Mouse (Mus musculus) midbrain, embryonic 16.5 days (tissue): ENCODE measurements around the gene Faah. TPM values are rescaled to one million over a fixed set of nuclear protein-coding genes. Genes with fewer than 3 reads are reported as not detected.
A peak's percentile ranks its signal among the peaks of the same experiment; 100 is the strongest.

Experiments
- ATAC-seq: fragments of 200-750 bp; cut with Nextera tagmentation; 2 replicates; pipeline ENCODE4 v1.8.0; 2017; ENCODE audit warnings: moderate TSS enrichment
- H3K27ac ChIP-seq: fragments of 300-500 bp; sonication (generic); 2 replicates; pipeline ENCODE4 v1.5.1; 2014; ENCODE audit warnings: mild to moderate bottlenecking, low read length, mixed read lengths
- H3K27me3 ChIP-seq: fragments of 300-500 bp; sonication (generic); 2 replicates; pipeline ENCODE4 v1.6.1; 2014; ENCODE audit warnings: low read depth, low read length, mixed read lengths; ENCODE audit not compliant: control insufficient read depth, insufficient read depth
- H3K36me3 ChIP-seq: fragments of 300-500 bp; sonication (generic); 2 replicates; pipeline ENCODE4 v1.6.1; 2014; ENCODE audit warnings: mild to moderate bottlenecking, low read length, moderate library complexity, mixed read lengths; ENCODE audit not compliant: control insufficient read depth, insufficient read depth
- H3K4me1 ChIP-seq: fragments of 300-500 bp; sonication (generic); 2 replicates; pipeline ENCODE4 v1.6.1; 2014; ENCODE audit warnings: mild to moderate bottlenecking, low read length, mixed read lengths; ENCODE audit not compliant: control insufficient read depth, insufficient read depth
- H3K4me2 ChIP-seq: fragments of 300-500 bp; sonication (generic); 2 replicates; pipeline ENCODE4 v1.6.1; 2014; ENCODE audit warnings: mild to moderate bottlenecking, low read length, mixed read lengths
- H3K4me3 ChIP-seq: fragments of 300-500 bp; sonication (generic); 2 replicates; pipeline ENCODE4 v1.5.1; 2014; ENCODE audit warnings: low read depth, mild to moderate bottlenecking, low read length, moderate library complexity, mixed read lengths
- H3K9ac ChIP-seq: fragments of 300-500 bp; sonication (generic); 2 replicates; pipeline ENCODE4 v1.6.1; 2014; ENCODE audit warnings: low read depth, low read length, mixed read lengths
- H3K9me3 ChIP-seq: fragments of 300-500 bp; sonication (generic); replicated peaks from 2 replicates; pipeline ENCODE4 v1.6.1; 2014; ENCODE audit warnings: mild to moderate bottlenecking, low read length, mixed read lengths; ENCODE audit not compliant: control insufficient read depth, poor library complexity, severe bottlenecking
- WGBS: fragments of 180-500 bp; shearing (Covaris S2); extraction: QIAGEN DNeasy Blood & Tissue Kit; methylation state at CpG from one replicate; pipeline ENCODE4 v1.1.7; 2014; 5-methylcytosine and 5-hydroxymethylcytosine counted together
- polyA plus RNA-seq: library from polyadenylated mRNA; unstranded; fragments of >200 nt; fragmentation: Nextera tagmentation; extraction: Ambion mirVana; gene quantifications from 2 replicates; pipeline ENCODE4 v1.2.1, GENCODE M21; 2015

Faah gene
- polyA plus RNA-seq, 1 experiment from 2014 or later, result 27.3 TPM

DNA sequence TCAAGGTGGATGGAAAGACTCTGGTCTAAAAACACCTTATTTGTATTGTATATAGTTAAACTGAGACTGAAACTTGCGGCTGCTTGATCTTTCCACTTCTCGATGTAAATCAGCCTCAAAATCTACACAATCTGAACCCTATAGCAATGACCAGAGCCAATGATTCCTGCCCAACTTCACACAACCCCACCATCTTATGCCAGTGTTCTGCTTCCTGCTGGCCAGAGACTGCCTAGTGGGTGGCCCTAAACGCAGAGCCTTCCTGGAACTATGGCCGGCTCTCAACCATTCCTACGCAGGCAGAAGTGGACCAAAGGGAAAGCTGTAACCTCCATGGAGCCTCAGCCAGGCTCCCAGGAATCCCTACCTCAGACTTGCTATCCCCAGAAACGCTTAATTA lies 54.0 kb downstream of the Faah start:
- peak overlapping the region; percentile 76; the same call in 1 of the 2 replicates for H3K4me2 ChIP-seq
- 9% methylated on average over 6 of the region's 6 CpGs for WGBS
- H3K27ac ChIP-seq, result no peak overlapping the region
- peaks cover 13% of the 10 kb centered on the region for H3K4me1 ChIP-seq
- H3K9ac ChIP-seq, result no peak overlapping the region
- no peaks in the 10 kb centered on the region for H3K9me3 ChIP-seq
- peaks cover 47% of the 10 kb centered on the region for H3K27me3 ChIP-seq
- no peak overlapping the region for H3K4me3 ChIP-seq
- no peak for ATAC-seq
- H3K36me3 ChIP-seq, result no peaks in the 10 kb centered on the region

DNA sequence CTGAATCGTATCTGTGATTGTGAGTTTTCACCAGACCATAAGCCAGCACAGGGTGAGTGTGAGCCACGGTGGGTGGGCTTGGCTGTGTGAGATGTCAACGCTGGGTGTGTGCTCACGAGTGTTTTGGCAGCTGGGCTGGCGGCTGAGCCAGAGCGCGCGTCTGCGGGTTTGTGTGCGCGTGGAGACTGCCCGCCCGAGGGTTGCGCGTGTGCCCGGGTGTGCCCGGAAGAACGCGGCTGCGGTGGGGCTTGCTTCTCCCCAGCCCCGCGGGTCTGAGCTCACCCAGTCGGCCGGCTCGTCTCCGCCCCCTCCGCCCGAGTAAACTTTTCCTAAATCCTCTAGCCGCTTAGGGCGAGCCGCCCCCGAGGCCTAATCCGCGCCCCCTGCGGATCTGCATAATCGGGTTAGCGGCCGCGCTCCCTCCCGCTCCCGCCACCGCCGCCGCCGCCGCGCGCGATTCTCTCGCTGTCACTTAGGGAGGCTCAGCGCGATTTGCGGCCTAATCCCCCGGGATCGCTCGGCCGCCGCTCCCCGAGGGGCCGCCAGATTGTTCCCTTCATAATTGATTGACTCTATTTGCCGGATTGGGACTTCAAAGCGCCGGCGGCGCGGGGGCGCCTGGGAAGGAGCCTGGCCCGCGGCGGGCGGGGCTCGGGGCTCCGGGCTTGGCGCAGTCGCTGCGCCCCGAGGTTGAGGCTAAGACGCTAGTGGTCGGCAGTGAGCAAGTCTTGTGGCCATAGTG lies 54.9 kb downstream of the Faah start:
- H3K9me3 ChIP-seq, result no peaks in the 10 kb centered on the region
- peaks cover 13% of the 10 kb centered on the region for H3K4me1 ChIP-seq
- H3K36me3 ChIP-seq, result no peaks in the 10 kb centered on the region
- WGBS, result under 1% methylated on average over 73 of the region's 79 CpGs
- peak overlapping the region; percentile 76 for H3K4me2 ChIP-seq
- peak; percentile 77 for ATAC-seq
- H3K27me3 ChIP-seq, result peaks cover 46% of the 10 kb centered on the region
- H3K4me3 ChIP-seq, result peak overlapping the region; percentile 64
- H3K27ac ChIP-seq, result no peak overlapping the region
- H3K9ac ChIP-seq, result peak overlapping the region; percentile 78

DNA sequence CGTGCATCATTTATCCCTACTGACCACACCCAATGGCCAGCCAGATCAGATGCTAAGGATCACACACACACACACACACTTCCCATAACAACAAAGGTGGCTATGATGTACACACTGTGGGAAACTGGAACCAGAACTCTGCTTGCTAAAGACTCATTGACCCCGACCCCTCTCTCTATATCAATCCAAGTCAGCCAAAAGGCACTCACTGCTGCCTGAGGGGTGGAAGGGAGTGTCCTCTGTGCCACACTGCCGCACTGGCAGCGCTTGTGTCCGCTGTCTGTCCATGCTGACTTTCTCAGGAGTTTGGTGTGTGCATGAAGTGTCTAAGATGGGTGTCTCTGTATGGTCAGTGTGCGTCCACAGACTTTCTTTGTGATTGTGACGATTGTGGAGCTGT lies 55.7 kb downstream of the Faah start:
- peaks cover 13% of the 10 kb centered on the region for H3K4me1 ChIP-seq
- WGBS, result 7% methylated on average over 7 of the region's 7 CpGs
- no peak for ATAC-seq
- no peak overlapping the region for H3K4me3 ChIP-seq
- H3K36me3 ChIP-seq, result no peaks in the 10 kb centered on the region
- H3K9ac ChIP-seq, result no peak overlapping the region
- peaks cover 44% of the 10 kb centered on the region for H3K27me3 ChIP-seq
- H3K4me2 ChIP-seq, result peak overlapping the region; percentile 76
- no peak overlapping the region for H3K27ac ChIP-seq
- no peaks in the 10 kb centered on the region for H3K9me3 ChIP-seq

DNA sequence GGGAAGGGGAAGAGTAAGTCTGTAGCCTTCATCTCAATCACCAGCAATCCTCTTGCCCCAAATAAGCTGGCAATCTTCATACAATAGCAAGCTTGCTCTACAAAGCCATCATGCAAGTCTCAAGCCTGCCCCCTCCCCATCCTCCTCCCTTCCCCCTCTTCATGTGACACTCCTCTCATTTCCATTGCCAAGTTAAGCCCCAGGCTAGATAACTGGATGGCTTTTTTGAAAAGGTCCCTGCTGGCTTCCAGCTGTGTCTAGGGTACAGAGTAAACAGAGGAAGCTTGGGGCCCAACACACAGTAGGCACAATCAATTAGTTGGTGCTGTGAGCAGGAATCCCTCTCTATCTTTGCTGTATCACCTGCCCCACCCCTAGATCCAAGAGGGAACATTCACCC lies 58.2 kb downstream of the Faah start:
- Histone ChIP-seq H3K4me1 (peaks cover 18% of the 10 kb centered on the region), H3K9ac (no peak overlapping the region), H3K4me3 (no peak overlapping the region), H3K36me3 (no peaks in the 10 kb centered on the region), H3K27me3 (peaks cover 47% of the 10 kb centered on the region), H3K9me3 (no peaks in the 10 kb centered on the region), H3K27ac (no peak overlapping the region), H3K4me2 (no peak overlapping the region)
- ATAC-seq, result no peak

DNA sequence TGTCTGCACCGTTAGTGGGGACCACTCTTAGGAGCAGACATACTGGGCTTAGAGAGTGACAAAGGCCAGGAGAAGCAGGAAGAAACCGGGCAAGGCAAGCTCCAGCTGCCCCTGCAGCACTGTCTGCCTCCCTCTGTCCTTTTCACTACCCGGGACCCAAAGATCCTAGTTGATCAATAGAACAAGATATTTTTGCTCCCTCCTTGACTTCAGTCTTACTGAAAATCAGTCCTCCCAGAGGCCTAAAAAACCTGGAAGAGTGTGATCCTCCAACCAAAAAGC lies 62.3 kb downstream of the Faah start:
- Histone ChIP-seq H3K27ac (no peak overlapping the region), H3K4me2 (peak overlapping the region; percentile 46; the same call in 1 of the 2 replicates), H3K9ac (peak overlapping the region; percentile 23), H3K4me3 (no peak overlapping the region), H3K36me3 (no peaks in the 10 kb centered on the region), H3K27me3 (peaks cover 58% of the 10 kb centered on the region), H3K9me3 (no peaks in the 10 kb centered on the region), H3K4me1 (peaks cover 5% of the 10 kb centered on the region; the same call in 1 of the 2 replicates)
- no peak for ATAC-seq
- WGBS, result 5% methylated on average over 3 of the region's 3 CpGs

DNA sequence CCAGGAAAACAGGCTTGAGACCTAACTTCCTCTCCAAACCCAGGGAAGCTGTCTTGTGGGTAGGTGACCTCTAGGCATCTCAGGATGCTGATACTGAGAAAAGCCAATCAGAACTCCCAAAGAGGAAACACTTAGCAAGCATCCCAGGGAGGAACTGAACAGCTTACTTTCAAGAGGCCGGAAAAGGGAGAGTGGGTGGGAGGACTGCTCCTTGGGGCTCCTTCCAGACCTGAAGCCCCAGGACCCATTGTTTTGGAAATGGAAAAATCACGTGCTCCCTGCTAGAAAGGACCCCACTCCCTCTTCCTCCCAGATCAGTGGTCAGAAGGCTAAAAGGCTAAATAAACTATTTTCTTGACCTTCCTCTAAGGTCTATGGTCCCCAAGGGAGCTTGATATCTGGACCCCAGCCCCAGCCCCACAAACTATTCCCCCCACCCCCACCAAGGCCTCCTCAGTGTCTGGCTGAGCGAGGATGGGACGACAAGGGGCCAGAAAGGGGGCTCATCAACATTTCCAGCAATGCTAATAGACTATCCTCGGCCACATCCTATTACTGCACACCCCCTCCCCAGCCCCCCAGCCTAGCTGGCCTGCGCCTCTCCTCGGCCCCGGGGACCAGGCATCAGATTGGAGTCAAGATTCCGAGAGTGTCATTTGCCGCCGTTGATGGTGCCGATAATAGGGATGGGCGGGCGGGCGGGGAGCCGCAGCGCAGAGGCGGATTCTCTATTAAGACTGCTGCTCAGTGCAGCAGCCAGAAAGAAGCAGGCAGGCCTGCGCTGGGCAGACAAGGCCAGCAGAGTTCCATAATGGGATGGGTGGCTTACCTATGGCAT lies 62.9 kb downstream of the Faah start:
- WGBS, result 5% methylated on average over 19 of the region's 19 CpGs
- peaks cover 5% of the 10 kb centered on the region; the same call in 1 of the 2 replicates for H3K4me1 ChIP-seq
- H3K27ac ChIP-seq, result no peak overlapping the region
- H3K9me3 ChIP-seq, result no peaks in the 10 kb centered on the region
- H3K4me3 ChIP-seq, result peak overlapping the region; percentile 3; the same call in 1 of the 2 replicates
- no peaks in the 10 kb centered on the region for H3K36me3 ChIP-seq
- 0 out of 2 replicates have a peak, but pooled peaks have one; percentile 32 for ATAC-seq
- H3K4me2 ChIP-seq, result peak overlapping the region; percentile 46
- H3K9ac ChIP-seq, result peak overlapping the region; percentile 23
- H3K27me3 ChIP-seq, result peaks cover 62% of the 10 kb centered on the region

DNA sequence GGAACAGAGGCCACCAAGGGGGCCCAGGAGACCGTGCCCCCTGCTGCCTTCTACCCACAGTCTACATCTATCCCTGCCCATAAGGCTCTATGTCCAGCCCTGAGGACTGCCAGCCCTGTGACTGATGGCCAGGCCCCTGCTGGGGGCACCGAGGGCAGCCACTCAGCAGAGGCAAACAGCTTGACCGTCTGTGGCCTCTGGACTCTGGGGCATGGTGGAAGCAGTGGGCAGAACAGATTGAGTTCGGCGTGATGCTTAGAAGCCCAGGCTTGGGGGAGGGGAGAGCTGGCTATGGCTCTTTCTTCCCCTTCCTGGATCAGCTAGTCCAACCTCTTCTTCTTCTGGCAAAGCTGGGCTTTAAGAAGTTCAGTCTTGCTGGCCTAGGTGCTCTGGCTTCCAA lies 64.2 kb downstream of the Faah start:
- Histone ChIP-seq H3K36me3 (no peaks in the 10 kb centered on the region), H3K27ac (no peak overlapping the region), H3K4me3 (no peak overlapping the region), H3K9me3 (no peaks in the 10 kb centered on the region), H3K4me2 (no peak overlapping the region), H3K27me3 (peaks cover 62% of the 10 kb centered on the region), H3K9ac (no peak overlapping the region), H3K4me1 (peaks cover 5% of the 10 kb centered on the region; the same call in 1 of the 2 replicates)
- WGBS, result 43% methylated on average over 5 of the region's 5 CpGs
- 0 out of 2 replicates have a peak, but pooled peaks have one; percentile 8 for ATAC-seq

DNA sequence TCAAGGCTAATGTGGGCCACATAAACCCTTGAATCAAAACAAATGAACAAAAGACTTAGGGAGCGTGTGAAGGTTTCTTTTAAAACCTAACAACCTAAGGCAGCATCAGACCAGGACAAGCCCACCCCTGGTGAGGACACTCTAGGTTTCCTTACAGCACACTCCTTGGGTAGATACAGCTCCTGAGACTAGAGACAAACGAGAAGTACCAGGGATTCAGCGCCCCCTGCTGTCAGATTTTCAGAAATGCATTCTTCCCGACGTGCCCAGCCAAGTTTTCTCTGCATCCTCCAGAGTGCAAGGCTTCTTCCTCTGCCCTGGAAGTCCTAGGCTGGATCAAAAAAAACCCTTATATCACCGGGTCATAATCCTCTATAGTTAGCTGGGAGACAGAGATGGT lies 65.0 kb downstream of the Faah start:
- peaks cover 62% of the 10 kb centered on the region for H3K27me3 ChIP-seq
- no peak for ATAC-seq
- no peak overlapping the region for H3K27ac ChIP-seq
- 12% methylated on average over 6 of the region's 6 CpGs for WGBS
- no peak overlapping the region for H3K4me2 ChIP-seq
- no peaks in the 10 kb centered on the region for H3K36me3 ChIP-seq
- H3K4me1 ChIP-seq, result peaks cover 5% of the 10 kb centered on the region; the same call in 1 of the 2 replicates
- no peaks in the 10 kb centered on the region for H3K9me3 ChIP-seq
- no peak overlapping the region for H3K9ac ChIP-seq
- no peak overlapping the region for H3K4me3 ChIP-seq
